Mouse (Mus musculus) c-Kit-positive CD71-positive TER-119-positive erythroid progenitor cells, embryonic 14.5 days (primary cell): ENCODE measurements at regions not wholly inside any gene's neighbourhood (a gene's known extent, or its start where the extent isn't known, plus 50 kb on each side); places are given as distances from the start of the nearest gene placed in this dataset.

Experiments used
- DNase-seq: peaks from one replicate; pipeline ENCODE4 v3.0.0-alpha.2; 2013; ENCODE audit warnings: low spot score

DNA sequence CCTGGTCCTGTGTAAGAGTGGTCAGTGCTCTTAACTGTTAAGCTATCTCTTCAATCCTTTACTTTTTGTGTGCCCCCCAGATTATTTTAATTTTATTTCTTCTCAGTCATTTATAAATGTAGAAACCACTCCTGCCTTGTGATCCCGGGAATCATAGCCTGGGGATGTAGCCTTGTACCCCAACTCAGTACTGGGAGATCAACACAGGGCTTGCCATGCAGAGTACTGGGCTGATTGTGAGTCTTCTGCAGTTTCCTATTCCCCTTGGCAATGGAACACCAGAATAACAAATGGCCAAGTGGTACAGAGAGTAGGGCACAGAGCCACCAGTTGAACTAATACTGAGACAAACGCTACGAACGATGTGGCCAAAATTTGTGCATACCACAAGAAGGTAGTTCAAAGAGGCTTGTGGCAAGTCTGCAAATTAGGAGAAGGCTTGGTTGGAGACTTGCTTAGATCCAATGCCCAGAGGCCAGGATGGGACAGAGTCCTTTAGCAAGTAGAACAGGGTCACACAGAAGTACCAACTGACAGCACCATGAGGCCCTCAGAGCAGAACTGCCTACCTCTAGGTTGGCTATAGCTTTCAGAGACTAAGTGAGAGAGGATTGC, 151.9 kb downstream of the Qrsl1 start:
- no peak for DNase-seq

DNA sequence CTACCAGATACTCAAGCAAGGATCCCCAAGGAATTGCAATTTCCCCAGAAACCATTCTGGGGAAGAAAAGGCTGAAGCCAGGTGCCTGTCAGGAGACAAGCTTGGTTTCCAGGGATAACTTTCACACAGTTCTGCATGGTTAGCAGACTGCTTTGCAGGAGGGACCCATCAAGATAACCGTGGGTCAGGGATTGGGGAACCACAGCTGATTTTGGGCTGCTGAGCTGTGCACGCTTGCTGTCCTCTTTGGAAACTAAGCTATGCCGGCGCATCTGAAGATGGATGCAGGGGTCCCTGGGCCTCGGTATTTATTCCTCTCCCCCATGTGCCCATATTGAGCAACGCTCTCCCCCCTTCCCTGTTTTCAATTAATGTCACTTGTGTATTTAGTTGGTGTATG, 151.1 kb downstream of the Qrsl1 start:
- DNase-seq, result no peak

GRCm38 (mm10) chr10:43750854-43751253, 150.7 kb downstream of the Qrsl1 start:
- no peak for DNase-seq

GRCm38 (mm10) chr10:43751881-43752675, 149.5 kb downstream of the Qrsl1 start:
- no peak for DNase-seq

DNA sequence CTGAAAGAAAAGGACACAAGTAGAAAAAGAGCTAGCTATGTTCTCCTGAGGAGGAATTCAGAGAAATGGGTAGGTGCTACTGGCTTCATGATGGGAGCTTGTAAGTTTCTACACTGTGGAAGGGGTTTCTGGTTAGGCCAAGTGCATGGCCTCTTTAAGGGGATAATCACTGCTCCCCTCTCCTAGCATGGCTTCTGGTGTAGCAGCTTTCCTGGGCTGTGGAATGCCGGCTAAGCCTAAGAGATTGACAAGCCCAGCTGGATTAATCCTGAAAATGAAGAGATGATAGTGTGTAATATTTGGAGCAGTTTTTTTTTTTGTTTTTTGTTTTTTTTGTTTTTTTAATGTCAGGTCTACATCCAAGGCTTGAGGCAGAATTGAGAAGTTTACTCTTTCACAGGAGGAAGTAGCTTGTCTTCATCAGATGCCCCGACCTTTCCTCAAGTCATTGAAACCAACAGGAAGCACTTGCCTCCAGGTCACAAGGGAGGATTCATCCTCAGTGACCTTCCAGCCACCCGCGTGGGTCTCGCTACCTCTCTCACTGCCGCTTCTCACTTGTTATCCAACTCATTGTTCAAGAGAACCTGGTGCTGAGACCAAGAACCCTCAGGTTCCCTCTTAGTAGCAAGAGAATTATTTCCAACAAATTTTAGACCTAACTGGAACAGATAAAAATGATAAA, 144.5 kb downstream of the Qrsl1 start:
- DNase-seq, result no peak

DNA sequence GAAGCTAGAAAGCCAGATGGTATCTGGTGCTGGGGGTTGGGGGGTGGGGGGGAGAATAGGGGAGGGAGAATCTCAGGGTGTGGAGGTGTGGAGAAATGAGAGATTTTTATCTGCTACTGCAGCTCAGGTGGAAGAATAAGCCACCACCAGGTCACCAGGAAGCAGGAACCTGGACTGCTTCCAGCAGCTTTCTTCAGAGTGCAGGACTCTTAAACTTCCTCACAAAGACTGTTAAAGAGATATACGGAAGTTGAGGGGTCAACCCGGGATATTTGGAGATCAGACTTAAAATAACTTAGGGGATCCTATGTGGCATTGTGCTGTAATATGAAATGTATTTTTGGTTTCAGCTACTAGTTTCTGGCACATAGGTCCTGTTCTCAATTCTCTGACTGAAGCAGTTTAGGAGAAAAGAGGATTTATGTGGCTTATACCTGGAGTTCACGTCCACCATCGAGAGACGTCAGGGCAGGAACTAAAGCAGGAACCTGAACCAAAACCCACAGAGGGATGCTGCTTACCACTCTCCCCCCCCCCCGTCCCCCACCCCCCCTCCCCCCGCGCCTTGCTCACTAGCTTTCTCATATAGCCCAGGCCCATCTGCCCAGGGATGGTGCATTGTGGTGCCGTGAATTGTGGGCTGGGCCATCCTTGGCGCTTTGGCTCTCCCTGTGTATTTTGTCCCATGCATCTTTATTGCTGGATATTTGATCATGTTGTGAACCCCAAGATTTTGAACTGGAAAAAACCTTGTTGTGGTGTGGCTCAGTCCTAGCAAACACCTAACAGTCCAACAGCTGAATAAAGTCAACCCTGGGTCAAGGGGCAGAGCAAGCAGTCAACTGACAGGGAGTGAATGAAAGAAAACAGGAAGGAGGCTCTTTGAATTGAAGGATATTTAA, 143.2 kb downstream of the Qrsl1 start:
- DNase-seq, result no peak

DNA sequence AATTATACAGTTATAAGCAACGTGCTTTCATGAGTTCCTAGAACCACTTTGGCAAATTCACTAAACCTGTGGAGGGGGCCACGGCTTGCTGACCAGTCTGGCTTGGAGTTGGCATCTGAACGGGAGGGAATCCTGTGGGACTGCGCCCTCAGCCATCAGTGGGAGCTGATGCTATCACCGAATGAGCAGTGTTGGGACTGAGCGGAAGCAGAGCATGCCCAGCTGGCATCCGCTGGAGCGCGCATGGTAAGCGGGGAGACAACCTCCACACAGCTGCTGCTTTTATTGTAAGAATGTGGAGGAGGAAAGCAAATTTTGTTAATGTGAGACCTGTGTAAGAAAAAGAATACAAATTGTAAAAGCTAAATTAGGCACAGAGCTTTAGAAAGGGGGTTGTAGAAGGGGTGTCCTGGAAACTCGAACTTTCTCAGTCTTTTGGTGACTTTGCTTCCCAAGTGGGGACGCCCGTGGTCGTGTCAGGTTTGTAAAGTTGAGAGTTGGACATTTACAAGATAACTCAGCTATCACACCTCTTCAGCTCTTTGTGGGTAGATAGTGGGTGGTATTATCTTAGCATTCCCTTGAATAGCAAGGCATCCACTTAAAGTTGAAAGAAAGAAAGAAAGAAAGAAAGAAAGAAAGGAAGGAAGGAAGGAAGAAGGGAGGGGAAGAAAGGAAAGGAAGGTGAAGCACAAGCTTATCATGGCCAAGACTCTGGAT, 142.2 kb downstream of the Qrsl1 start:
- DNase-seq, result no peak

- DNase-seq, result no peak
Observed at GRCm38 (mm10) chr10:43759906-43760281, 141.7 kb downstream of the Qrsl1 start.

- DNase-seq, result no peak
Observed at GRCm38 (mm10) chr10:43761979-43762570, 139.5 kb downstream of the Qrsl1 start.

GRCm38 (mm10) chr10:43764581-43764980, 137.0 kb downstream of the Qrsl1 start:
- DNase-seq, result no peak

DNA sequence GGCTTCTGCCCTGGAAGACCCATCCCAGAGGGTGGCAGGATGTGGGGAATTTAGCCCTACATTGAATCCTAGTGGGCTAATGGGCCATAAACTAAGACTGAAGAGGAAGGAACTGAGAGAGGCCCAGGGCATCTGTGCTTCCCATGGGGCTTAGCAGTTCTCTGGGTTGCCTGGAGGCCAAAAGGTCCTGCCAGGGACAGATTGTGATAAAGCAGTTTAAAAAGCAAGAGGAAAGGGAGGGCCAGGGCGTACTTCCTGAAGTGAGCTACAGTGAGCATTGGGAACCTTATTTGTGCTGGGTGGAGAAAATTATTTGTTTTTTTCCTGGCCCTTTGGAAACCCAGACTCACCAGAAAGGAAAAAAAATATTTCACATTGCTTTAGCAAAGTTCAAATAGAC, 136.3 kb downstream of the Qrsl1 start:
- DNase-seq, result peak; percentile 54

DNA sequence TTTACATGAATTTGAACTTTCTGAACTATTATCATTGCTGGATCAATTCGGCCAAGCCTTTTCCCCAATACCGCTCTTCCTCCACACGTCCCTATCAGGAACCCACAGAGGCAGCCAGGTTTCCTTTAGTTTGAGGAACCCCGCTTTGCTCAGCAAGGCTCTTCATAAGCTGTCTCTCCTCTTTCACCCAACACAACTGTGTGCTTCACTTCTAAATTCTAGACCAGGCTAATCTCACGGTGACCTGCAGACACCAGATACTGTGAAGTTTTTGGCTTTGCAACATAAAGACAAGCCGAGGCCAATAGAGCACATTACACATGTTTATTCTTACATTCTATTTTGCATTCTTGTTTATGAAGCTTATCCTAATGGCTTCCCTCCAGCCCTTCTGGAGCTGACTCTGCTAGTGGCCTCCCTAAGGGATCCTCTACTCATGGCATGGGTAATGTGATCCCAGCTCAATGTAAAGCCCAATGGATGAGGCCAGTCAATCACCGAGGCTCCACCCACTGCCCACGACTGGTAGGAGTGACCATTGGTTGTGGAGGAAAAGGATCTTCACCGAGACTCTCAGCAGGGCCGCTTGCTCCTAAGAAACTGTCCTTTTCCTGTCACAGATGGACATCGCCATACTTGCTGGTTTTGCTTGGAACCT, 135.6 kb downstream of the Qrsl1 start:
- peak; percentile 36 for DNase-seq

DNA sequence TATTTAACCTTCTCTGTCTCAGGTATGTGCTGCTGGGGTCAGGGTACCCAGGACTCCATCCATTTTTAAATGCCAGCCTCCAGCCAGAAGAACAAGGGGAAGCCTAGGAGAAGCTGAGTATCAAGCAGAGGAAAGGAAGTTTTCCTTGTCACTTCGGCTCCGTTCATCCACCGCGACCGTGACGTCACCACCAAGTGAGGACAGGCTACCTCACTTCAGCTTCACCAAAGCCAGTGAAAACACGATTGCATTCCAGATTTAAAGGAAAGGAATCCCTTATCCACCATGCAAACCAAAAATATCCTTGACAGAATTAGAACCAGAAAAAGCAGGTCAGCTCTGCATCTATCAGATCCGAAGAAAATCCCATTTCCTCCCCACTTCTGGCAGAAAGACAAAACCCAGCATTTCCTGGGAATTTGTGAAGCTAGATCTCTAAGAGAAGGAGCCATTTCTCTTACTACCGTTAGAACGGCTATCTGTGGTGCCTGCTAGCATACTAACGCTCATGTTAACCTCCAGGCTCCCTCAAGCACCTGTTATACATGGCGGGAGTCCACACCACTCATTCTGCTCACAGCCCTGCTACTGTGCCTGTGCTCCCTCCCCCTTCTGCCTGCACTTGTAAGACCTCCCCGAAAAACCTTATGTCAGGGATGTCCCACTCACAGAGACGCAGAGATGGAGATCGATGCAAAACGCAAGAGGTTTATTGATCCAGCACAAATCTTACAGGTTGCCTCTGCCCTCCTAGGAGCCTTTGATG, 133.4 kb downstream of the Qrsl1 start:
- no peak for DNase-seq

DNA sequence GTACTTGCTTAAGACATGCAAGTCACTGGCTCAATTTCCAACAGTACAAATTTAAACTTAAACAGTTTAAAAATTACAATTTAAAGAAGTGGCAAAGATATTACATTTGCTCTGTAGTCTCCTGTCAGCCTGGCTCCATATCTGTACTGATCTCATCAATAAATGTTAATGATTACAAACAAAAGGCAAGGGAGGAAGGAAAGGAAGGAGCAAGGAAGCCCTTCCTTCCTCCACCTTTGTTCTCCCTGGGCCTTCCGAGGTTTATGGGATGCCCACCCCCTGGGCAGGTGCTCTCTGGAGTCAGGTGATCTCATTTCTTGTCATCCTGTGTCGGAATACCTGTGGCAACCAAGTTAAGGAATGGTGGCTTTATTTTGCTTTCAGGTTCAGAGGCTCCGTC, 132.5 kb downstream of the Qrsl1 start:
- no peak for DNase-seq

GRCm38 (mm10) chr10:43775807-43776206, 125.7 kb downstream of the Qrsl1 start:
- DNase-seq, result no peak

GRCm38 (mm10) chr10:43777612-43778600, 123.6 kb downstream of the Qrsl1 start:
- no peak for DNase-seq

GRCm38 (mm10) chr10:43780571-43780970, 121.0 kb downstream of the Qrsl1 start:
- no peak for DNase-seq

DNA sequence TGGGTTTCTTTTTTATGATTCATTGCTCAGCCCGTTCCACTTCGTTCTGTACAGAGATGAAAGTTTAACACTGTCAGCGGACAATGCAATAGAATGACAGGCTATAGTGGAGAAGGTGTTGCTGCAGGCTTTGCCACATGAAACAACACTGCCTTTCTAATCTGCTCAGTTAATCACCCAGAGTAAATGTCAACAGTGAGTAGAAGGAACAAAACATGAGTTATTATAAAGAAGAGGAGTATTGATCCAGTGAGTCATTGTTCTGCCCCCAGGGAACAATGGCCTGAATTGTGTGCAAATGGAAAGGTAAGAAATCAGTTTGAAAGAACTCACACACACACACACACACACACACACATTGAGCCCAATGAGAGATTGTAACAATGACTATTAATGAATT, 118.2 kb downstream of the Qrsl1 start:
- DNase-seq, result no peak

DNA sequence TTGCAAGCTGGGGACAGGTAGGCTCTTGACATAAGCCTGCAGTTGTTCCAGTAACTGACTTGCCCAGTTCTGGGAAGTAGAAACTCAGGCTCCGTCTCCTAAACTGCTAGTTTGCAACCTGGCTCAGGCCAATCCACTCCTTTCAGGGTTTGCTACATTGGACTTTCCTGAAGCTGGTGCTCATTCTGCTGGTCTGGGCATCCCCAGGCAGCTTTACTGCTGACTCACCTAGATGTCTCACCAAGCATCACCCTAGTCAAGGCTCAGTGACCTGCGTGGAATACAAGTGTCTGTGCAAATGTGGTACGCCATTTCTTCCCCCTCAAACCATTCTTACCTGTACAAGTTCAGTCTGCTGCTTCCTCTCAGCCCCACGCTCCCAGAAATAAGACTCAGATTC, 110.8 kb downstream of the Qrsl1 start:
- DNase-seq, result peak; percentile 47
